Mouse (Mus musculus): ENCODE data around the gene Zranb1. TPM values are rescaled to one million over a fixed set of nuclear protein-coding genes. Genes with fewer than 3 reads are reported as not detected.

Gene Zranb1
- polyA plus RNA-seq, 1 experiment from 2014 or later = 14.1 TPM

DNA sequence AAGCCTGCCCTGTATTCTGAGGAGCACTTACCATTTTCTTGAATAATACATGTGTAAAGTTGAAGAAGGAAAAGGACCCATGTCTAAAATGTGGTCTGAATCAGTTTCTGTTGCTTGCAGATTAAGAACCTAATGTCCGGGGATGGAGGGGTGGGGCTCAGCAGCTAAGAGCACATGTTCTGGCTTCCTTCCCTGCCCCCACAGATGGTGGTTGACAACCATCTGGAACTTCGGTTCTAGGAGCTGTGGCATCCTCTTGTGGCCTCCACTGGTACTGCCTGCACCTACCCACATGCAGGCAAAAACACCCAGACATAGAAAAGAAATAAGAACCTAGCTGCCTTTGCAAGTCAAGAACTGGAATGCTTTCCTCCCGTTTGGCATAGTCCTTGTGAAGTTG is 72.5 kb downstream of the Zranb1 start:
- H3K4me3 ChIP-seq (ENCODE audit: low read length) = no peak overlapping the region
- no peak overlapping the region for H3K27ac ChIP-seq (ENCODE audit: low read depth, low read length)
- no peak overlapping the region for H3K4me2 ChIP-seq (ENCODE audit: low read length)
- H3K9me3 ChIP-seq (ENCODE audit: control insufficient read depth, low read length) = no peaks in the 10 kb centered on the region
- peaks cover 7% of the 10 kb centered on the region for H3K4me1 ChIP-seq (ENCODE audit: control insufficient read depth, insufficient read depth, low read depth, low read length)
- no peak for ATAC-seq
- H3K9ac ChIP-seq (ENCODE audit: low read depth, low read length) = no peak overlapping the region
- H3K36me3 ChIP-seq (ENCODE audit: control insufficient read depth, insufficient read depth, low read length) = peaks cover 8% of the 10 kb centered on the region
- WGBS = 23% methylated on average over 3 of the region's 3 CpGs
- no peaks in the 10 kb centered on the region for H3K27me3 ChIP-seq (replicated peaks; ENCODE audit: control insufficient read depth, insufficient read depth, low read length)

DNA sequence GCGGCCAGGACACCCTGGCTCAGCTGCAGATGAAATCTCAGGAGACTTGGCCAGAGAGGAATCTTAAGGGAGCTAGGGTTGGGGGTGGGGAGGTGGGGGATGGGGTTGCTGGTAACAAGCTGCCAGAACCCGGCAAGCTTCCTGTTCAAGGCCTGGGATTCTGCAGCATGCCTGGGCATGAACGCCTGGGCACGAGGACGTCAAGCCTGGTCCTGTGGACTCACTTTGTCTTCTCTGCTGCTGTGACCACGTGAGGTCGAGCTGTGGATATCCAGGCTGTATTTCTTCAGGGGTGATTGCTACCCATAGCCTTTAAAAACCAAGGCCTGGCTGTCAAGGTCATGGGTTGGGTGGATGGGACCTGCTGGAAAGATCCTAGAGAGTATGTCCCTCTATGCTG is 74.8 kb downstream of the Zranb1 start:
- no peak for ATAC-seq
- no peak overlapping the region for H3K9ac ChIP-seq (ENCODE audit: low read depth, low read length)
- no peak overlapping the region for H3K27ac ChIP-seq (ENCODE audit: low read depth, low read length)
- H3K9me3 ChIP-seq (ENCODE audit: control insufficient read depth, low read length) = no peaks in the 10 kb centered on the region
- H3K4me3 ChIP-seq (ENCODE audit: low read length) = no peak overlapping the region
- no peak overlapping the region for H3K4me2 ChIP-seq (ENCODE audit: low read length)
- 87% methylated on average over 7 of the region's 7 CpGs for WGBS
- H3K36me3 ChIP-seq (ENCODE audit: control insufficient read depth, insufficient read depth, low read length) = no peaks in the 10 kb centered on the region
- H3K4me1 ChIP-seq (ENCODE audit: control insufficient read depth, insufficient read depth, low read depth, low read length) = peaks cover 17% of the 10 kb centered on the region
- H3K27me3 ChIP-seq (replicated peaks; ENCODE audit: control insufficient read depth, insufficient read depth, low read length) = no peaks in the 10 kb centered on the region

DNA sequence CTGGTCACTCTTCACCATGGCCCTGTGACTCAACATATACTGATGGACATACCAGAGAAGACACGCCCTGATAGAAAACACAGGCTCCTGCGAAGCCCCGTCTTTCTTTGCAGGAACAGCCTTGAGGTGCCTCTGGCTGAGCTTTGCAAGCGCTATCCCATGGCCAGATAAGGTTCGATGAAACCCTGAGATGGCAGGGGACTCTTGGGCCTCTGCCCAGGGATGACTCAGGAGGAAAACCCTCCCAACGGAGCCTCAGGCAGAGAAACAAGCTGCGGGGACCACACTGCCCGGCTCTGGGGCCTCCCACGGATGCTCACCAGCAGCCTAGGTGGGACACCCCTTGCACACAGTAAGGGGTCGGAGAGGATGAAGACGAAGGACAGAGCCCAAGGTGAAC is 76.4 kb downstream of the Zranb1 start:
- no peak overlapping the region for H3K4me3 ChIP-seq (ENCODE audit: low read length)
- no peak overlapping the region for H3K4me2 ChIP-seq (ENCODE audit: low read length)
- no peak overlapping the region for H3K9ac ChIP-seq (ENCODE audit: low read depth, low read length)
- no peaks in the 10 kb centered on the region for H3K9me3 ChIP-seq (ENCODE audit: control insufficient read depth, low read length)
- H3K4me1 ChIP-seq (ENCODE audit: control insufficient read depth, insufficient read depth, low read depth, low read length) = peaks cover 27% of the 10 kb centered on the region
- no peak overlapping the region for H3K27ac ChIP-seq (ENCODE audit: low read depth, low read length)
- ATAC-seq = no peak
- H3K36me3 ChIP-seq (ENCODE audit: control insufficient read depth, insufficient read depth, low read length) = no peaks in the 10 kb centered on the region
- H3K27me3 ChIP-seq (replicated peaks; ENCODE audit: control insufficient read depth, insufficient read depth, low read length) = no peaks in the 10 kb centered on the region
- 79% methylated on average over 11 of the region's 11 CpGs for WGBS

DNA sequence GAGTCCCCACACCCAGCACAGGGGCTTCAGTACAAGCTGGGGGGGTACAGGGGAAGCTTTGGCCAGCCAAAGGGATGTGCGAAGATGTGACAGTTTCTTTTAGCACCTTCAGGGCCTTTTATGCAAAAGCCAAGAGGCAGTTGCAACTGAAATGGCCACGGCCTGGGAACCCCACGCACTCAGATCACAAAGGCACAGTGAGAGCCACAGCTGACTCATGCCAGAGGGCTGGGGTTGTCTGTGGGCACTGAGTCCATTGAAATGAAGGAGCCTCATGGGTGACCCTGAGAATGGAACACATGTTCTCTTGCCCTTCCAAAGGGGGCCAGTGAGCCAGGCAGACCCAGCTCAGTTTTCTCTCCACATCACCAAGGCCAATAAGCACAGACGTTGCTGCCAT is 77.7 kb downstream of the Zranb1 start:
- Histone ChIP-seq H3K4me3 (ENCODE audit: low read length) (no peak overlapping the region), H3K9ac (ENCODE audit: low read depth, low read length) (no peak overlapping the region), H3K36me3 (ENCODE audit: control insufficient read depth, insufficient read depth, low read length) (no peaks in the 10 kb centered on the region), H3K27me3 (replicated peaks; ENCODE audit: control insufficient read depth, insufficient read depth, low read length) (no peaks in the 10 kb centered on the region), H3K9me3 (ENCODE audit: control insufficient read depth, low read length) (no peaks in the 10 kb centered on the region), H3K4me1 (ENCODE audit: control insufficient read depth, insufficient read depth, low read depth, low read length) (peaks cover 32% of the 10 kb centered on the region), H3K4me2 (ENCODE audit: low read length) (no peak overlapping the region), H3K27ac (ENCODE audit: low read depth, low read length) (no peak overlapping the region)
- no peak for ATAC-seq
- WGBS = 66% methylated on average over 4 of the region's 4 CpGs

DNA sequence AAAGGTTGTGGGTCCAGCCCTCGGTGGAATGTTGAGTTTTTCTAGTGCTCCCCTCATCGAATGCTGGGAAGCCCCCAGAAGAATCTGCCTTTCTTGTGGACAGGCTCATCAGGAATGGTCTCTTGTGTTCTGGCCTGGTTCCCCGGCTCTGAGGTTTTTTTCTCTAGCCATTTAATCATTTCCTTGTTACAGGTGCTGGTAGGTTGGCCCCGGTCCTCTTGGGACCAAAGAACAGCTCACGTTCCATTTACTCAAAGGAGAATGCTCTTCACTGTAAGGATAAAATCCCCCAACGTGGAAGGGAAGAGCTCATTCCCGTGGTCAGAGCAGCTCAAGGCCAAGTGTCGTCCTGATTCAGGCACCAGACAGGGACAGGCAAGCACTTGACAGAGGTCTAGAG is 78.7 kb downstream of the Zranb1 start:
- WGBS = 76% methylated on average over 8 of the region's 8 CpGs
- no peak overlapping the region for H3K4me2 ChIP-seq (ENCODE audit: low read length)
- H3K4me3 ChIP-seq (ENCODE audit: low read length) = no peak overlapping the region
- H3K9me3 ChIP-seq (ENCODE audit: control insufficient read depth, low read length) = no peaks in the 10 kb centered on the region
- no peaks in the 10 kb centered on the region for H3K27me3 ChIP-seq (replicated peaks; ENCODE audit: control insufficient read depth, insufficient read depth, low read length)
- H3K27ac ChIP-seq (ENCODE audit: low read depth, low read length) = no peak overlapping the region
- H3K9ac ChIP-seq (ENCODE audit: low read depth, low read length) = no peak overlapping the region
- peaks cover 41% of the 10 kb centered on the region for H3K4me1 ChIP-seq (ENCODE audit: control insufficient read depth, insufficient read depth, low read depth, low read length)
- H3K36me3 ChIP-seq (ENCODE audit: control insufficient read depth, insufficient read depth, low read length) = no peaks in the 10 kb centered on the region
- ATAC-seq = no peak

DNA sequence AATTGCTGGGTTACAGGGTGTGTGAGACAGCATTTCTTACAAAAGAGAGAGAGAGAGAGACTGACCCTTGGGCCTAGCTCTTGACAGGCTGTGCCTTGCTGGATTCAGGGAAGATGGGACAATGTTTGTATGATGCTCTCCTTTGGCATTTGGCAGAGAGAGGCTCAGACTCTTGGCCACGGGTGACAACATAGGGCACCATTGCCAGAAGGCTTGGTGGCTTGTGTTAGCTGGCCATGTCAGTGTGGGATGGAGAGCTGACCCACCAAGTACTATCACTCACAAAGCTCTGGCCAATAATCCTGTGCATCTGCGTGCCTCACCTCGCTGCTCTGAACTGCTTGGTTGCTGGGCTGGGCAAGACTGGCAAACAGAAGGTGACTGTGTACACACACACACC is 79.5 kb downstream of the Zranb1 start:
- H3K9ac ChIP-seq (ENCODE audit: low read depth, low read length) = no peak overlapping the region
- no peaks in the 10 kb centered on the region for H3K36me3 ChIP-seq (ENCODE audit: control insufficient read depth, insufficient read depth, low read length)
- no peaks in the 10 kb centered on the region for H3K9me3 ChIP-seq (ENCODE audit: control insufficient read depth, low read length)
- 77% methylated on average over 3 of the region's 3 CpGs for WGBS
- peak overlapping the region; percentile 76 for H3K27ac ChIP-seq (ENCODE audit: low read depth, low read length)
- ATAC-seq = no peak
- peaks cover 49% of the 10 kb centered on the region for H3K4me1 ChIP-seq (ENCODE audit: control insufficient read depth, insufficient read depth, low read depth, low read length)
- no peak overlapping the region for H3K4me3 ChIP-seq (ENCODE audit: low read length)
- H3K4me2 ChIP-seq (ENCODE audit: low read length) = no peak overlapping the region
- no peaks in the 10 kb centered on the region for H3K27me3 ChIP-seq (replicated peaks; ENCODE audit: control insufficient read depth, insufficient read depth, low read length)

DNA sequence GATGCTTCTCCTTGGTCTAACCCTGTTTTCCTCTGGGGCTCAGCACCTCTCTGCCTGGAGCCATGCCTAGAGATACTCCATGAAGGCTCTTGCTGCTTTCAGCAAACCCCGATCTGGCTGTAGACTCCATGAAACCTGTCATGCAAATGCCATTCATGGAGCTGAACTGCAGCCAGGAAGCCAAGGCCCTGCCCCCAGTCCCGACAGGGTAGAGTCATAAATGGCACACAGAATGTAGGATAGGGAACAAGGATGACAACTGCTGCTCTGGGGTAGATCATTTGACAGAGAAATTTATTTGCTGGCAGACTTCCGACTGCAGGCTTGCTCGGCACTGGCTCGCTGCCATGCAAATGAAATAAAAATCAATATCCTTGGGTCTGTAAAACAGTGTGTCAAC is 80.2 kb downstream of the Zranb1 start:
- H3K9ac ChIP-seq (ENCODE audit: low read depth, low read length) = 0 out of 2 replicates have a peak overlapping the region, but pooled peaks have one; percentile 19
- no peaks in the 10 kb centered on the region for H3K36me3 ChIP-seq (ENCODE audit: control insufficient read depth, insufficient read depth, low read length)
- H3K4me3 ChIP-seq (ENCODE audit: low read length) = no peak overlapping the region
- peaks cover 54% of the 10 kb centered on the region for H3K4me1 ChIP-seq (ENCODE audit: control insufficient read depth, insufficient read depth, low read depth, low read length)
- no peaks in the 10 kb centered on the region for H3K9me3 ChIP-seq (ENCODE audit: control insufficient read depth, low read length)
- ATAC-seq = peak; percentile 41
- H3K27ac ChIP-seq (ENCODE audit: low read depth, low read length) = peak overlapping the region; percentile 76
- no peaks in the 10 kb centered on the region for H3K27me3 ChIP-seq (replicated peaks; ENCODE audit: control insufficient read depth, insufficient read depth, low read length)
- peak overlapping the region; percentile 16 for H3K4me2 ChIP-seq (ENCODE audit: low read length)
- whole genome bisulfite sequencing = 14% methylated on average over 5 of the region's 5 CpGs

DNA sequence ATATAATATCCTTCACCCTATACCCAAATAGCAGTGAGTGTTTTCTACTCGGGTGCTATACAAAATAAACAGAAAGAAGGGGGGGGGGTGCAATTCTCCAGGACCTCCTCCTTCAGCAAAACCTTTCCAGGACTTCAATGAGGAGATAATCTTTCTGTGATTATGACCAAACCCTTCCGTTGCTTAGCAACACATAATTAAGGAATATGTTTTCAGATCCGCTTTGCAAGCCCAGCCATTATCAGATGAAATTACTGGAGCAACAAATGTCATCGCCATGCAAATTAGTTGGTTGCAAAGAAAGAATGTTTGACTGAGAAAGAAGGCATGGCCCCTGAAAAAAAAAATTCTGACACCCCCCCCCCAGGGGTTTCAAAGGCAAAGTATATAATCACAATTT is 80.7 kb downstream of the Zranb1 start:
- Histone ChIP-seq H3K27ac (ENCODE audit: low read depth, low read length) (no peak overlapping the region), H3K4me3 (ENCODE audit: low read length) (no peak overlapping the region), H3K9ac (ENCODE audit: low read depth, low read length) (no peak overlapping the region), H3K4me2 (ENCODE audit: low read length) (peak overlapping the region; percentile 16), H3K36me3 (ENCODE audit: control insufficient read depth, insufficient read depth, low read length) (no peaks in the 10 kb centered on the region), H3K9me3 (ENCODE audit: control insufficient read depth, low read length) (no peaks in the 10 kb centered on the region), H3K27me3 (replicated peaks; ENCODE audit: control insufficient read depth, insufficient read depth, low read length) (no peaks in the 10 kb centered on the region), H3K4me1 (ENCODE audit: control insufficient read depth, insufficient read depth, low read depth, low read length) (peaks cover 54% of the 10 kb centered on the region)
- ATAC-seq = no peak
- WGBS = 28% methylated on average over 4 of the region's 4 CpGs

DNA sequence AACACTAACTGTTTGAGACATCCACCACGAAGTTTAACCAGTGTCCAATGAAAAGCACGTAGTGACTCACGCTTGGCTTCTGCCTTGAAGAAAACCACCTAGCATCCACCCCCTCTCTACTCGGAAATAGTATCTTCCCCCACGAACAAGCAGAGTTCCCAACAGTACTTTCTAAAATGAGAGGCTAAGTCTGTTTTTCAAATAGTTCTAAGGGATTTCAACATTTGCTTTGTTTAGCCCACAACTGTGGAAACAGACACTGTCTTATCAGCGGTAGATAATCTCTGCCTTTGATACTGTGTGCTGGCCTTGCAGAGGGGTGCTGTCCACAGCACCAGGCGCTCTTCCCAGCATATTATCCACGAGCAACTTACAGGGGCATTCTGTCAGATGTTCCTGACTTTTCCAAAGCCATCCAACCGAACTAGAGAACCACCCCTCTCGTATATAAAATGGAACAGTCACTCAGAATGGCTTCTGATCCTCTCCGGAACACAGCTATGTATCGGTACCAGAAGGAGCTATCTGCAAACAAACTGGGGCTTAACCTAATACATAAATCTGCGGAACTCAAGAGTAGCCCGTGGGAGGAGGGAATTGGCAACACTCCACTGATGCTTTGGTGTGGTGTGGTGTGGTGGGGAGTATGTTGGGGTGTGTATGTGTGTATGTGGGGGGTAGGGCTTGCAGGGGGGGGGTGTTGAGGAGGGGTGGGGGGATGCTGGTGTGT is 81.9 kb downstream of the Zranb1 start:
- H3K4me3 ChIP-seq (ENCODE audit: low read length) = no peak overlapping the region
- no peaks in the 10 kb centered on the region for H3K27me3 ChIP-seq (replicated peaks; ENCODE audit: control insufficient read depth, insufficient read depth, low read length)
- H3K9me3 ChIP-seq (ENCODE audit: control insufficient read depth, low read length) = no peaks in the 10 kb centered on the region
- no peak overlapping the region for H3K4me2 ChIP-seq (ENCODE audit: low read length)
- H3K9ac ChIP-seq (ENCODE audit: low read depth, low read length) = no peak overlapping the region
- peaks cover 54% of the 10 kb centered on the region for H3K4me1 ChIP-seq (ENCODE audit: control insufficient read depth, insufficient read depth, low read depth, low read length)
- H3K36me3 ChIP-seq (ENCODE audit: control insufficient read depth, insufficient read depth, low read length) = no peaks in the 10 kb centered on the region
- ATAC-seq = no peak
- WGBS = 63% methylated on average over 14 of the region's 14 CpGs
- peak overlapping the region; percentile 17; the same call in 1 of the 2 replicates for H3K27ac ChIP-seq (ENCODE audit: low read depth, low read length)

Data from hindbrain, embryonic 16.5 days (tissue).